In genomic region chr1:66814756-66815155, GRCm38 (mm10) we compare ENCODE assay signal across 8 mouse cellular contexts. TPM values are rescaled to one million over a fixed set of nuclear protein-coding genes. Genes with fewer than 3 reads are reported as not detected.
DNase-seq lines count a peak whose midpoint lies in the region; ATAC-seq and TF ChIP-seq lines count a peak whose summit lies in the region.

No protein-coding gene starts in this region.

- no peak overlapping the region for H3K4me3 ChIP-seq in kidney, postnatal 0 days (replicated peaks; ENCODE audit: low read depth, low read length)
- H3K4me3 ChIP-seq in liver, embryonic 14.5 days (ENCODE audit: insufficient read depth in 1 of 2, low read depth in 2 of 2, low read length in 2 of 2): no peak overlapping the region

- H3K9ac ChIP-seq in kidney, postnatal 0 days (ENCODE audit: low read depth, low read length): no peak overlapping the region
- 0 out of 2 replicates have a peak overlapping the region, but pooled peaks have one; percentile 3 for H3K9ac ChIP-seq in liver, embryonic 14.5 days (replicated peaks)

- H3K27ac ChIP-seq in kidney, postnatal 0 days: peak overlapping the region; percentile 11; the same call in 1 of the 2 replicates
- no peak overlapping the region for H3K27ac ChIP-seq in liver, embryonic 14.5 days

- no peak for ATAC-seq in CD4-positive, CD25-positive, alpha-beta regulatory T cell, adult 4 months
- ATAC-seq in kidney, postnatal 0 days (replicated peaks; ENCODE audit: low FRiP score, low read depth): no peak
- no peak for ATAC-seq in liver, embryonic 14.5 days (ENCODE audit: insufficient read depth)

- WGBS in kidney, postnatal 0 days: 38% methylated on average over 8 of the region's 8 CpGs
- 29% methylated on average over 8 of the region's 8 CpGs for WGBS in liver, embryonic 14.5 days (ENCODE audit: insufficient replicate concordance)

- H3K4me1 ChIP-seq in kidney, postnatal 0 days (replicated peaks; ENCODE audit: insufficient read depth, low read length): peaks cover 11% of the 10 kb centered on the region; the same call in 1 of the 2 replicates
- peaks cover 4 to 7% of the 10 kb centered on the region in 2 experiments for H3K4me1 ChIP-seq in liver, embryonic 14.5 days (replicated peaks; ENCODE audit: control insufficient read depth in 2 of 2, insufficient read depth in 2 of 2, low read length in 1 of 2)

- TF ChIP-seq EP300 in liver, embryonic 14.5 days (IDR thresholded peaks at IDR 0.05; ENCODE audit: low read depth): no peak

- DNase-seq in CD4-positive, CD25-positive, alpha-beta regulatory T cell, adult 2 months (ENCODE audit: low read depth, low spot score): peak; percentile 23
- peak; percentile 30 for DNase-seq in kidney, postnatal 0 days (ENCODE audit: low spot score)
- DNase-seq in kidney, postnatal 25 days: no peak
- DNase-seq in c-Kit-positive CD71-positive TER-119-positive erythroid progenitor cells, embryonic 14.5 days (ENCODE audit: low spot score): peak; percentile 14
- no peak for DNase-seq in liver, embryonic 14.5 days (ENCODE audit: low read depth in 3 of 3, low spot score in 3 of 3)
- DNase-seq in layer of hippocampus, postnatal 14 days (ENCODE audit: low spot score in 2 of 2): no peak
- no peak for DNase-seq in ovary, postnatal 14 days (ENCODE audit: low spot score)

- H3K9me3 ChIP-seq in kidney, postnatal 0 days (replicated peaks; ENCODE audit: low read length): no peaks in the 10 kb centered on the region
- no peaks in the 10 kb centered on the region for H3K9me3 ChIP-seq in liver, embryonic 14.5 days (ENCODE audit: control insufficient read depth, low read length)

- no peaks in the 10 kb centered on the region for H3K36me3 ChIP-seq in kidney, postnatal 0 days (ENCODE audit: insufficient read depth, low read length)
- no peaks in the 10 kb centered on the region for H3K36me3 ChIP-seq in liver, embryonic 14.5 days (replicated peaks; ENCODE audit: control insufficient read depth, insufficient read depth, low read depth)

- H3K4me2 ChIP-seq in kidney, postnatal 0 days (ENCODE audit: low read length): peak overlapping the region; percentile 65
- peak overlapping the region; percentile 41 for H3K4me2 ChIP-seq in liver, embryonic 14.5 days (ENCODE audit: low read depth)

- no peaks in the 10 kb centered on the region for H3K27me3 ChIP-seq in kidney, postnatal 0 days (ENCODE audit: insufficient read depth, low read length)
- no peaks in the 10 kb centered on the region for H3K27me3 ChIP-seq in liver, embryonic 14.5 days (ENCODE audit: control insufficient read depth, insufficient read depth, low read length)

- no peak for TF ChIP-seq CTCF in kidney, postnatal 0 days (IDR thresholded peaks at IDR 0.05; ENCODE audit: low read depth)
- TF ChIP-seq CTCF in liver, embryonic 14.5 days (IDR thresholded peaks at IDR 0.05; ENCODE audit: low read depth): no peak

RNA-seq across cellular contexts. Expression of gene Kansl1l, which starts 2.6 kb away (rescaled TPM):
- polyA plus RNA-seq in CD4-positive, CD25-positive, alpha-beta regulatory T cell, adult 4 months (2017; shearing (Covaris generic)): 10 to 100 TPM in 1 of 2 experiments, 1 to 10 TPM in 1; 9.6 to 13.5 TPM
- 17.3 and 17.9 TPM in 2 replicates for polyA plus RNA-seq in kidney, postnatal 0 days (2015; fragmentation: Nextera tagmentation; extraction: Ambion mirVana)
- 1.1 and 1.9 TPM in 2 replicates for polyA plus RNA-seq in liver, embryonic 14.5 days (2012; rRNA removed)
- 1.9 and 2.5 TPM in 2 replicates for polyA plus RNA-seq in liver, embryonic 14.5 days (2014; fragmentation: Nextera tagmentation; extraction: Ambion mirVana)
- total RNA-seq in layer of hippocampus, postnatal 14 days (2021): 10 to 100 TPM; 14.3 to 15.0 TPM

RNA-seq across cellular contexts. Expression of gene Acadl, which starts 48.3 kb away (rescaled TPM):
- 10 to 100 TPM; 36.1 to 43.2 TPM for polyA plus RNA-seq in CD4-positive, CD25-positive, alpha-beta regulatory T cell, adult 4 months (2017; shearing (Covaris generic))
- 254 and 281 TPM in 2 replicates for polyA plus RNA-seq in kidney, postnatal 0 days (2015; fragmentation: Nextera tagmentation; extraction: Ambion mirVana)
- 15.5 and 34.8 TPM in 2 replicates for polyA plus RNA-seq in liver, embryonic 14.5 days (2012; rRNA removed)
- polyA plus RNA-seq in liver, embryonic 14.5 days (2014; fragmentation: Nextera tagmentation; extraction: Ambion mirVana): 105 TPM in 2 replicates
- total RNA-seq in layer of hippocampus, postnatal 14 days (2021): 10 to 100 TPM; 33.7 to 34.2 TPM

Comparison
In these comparisons a context has a peak if more than half of its experiments do, and no peak if none do; other contexts are left out.
1. DNase-seq: peak in CD4-positive, CD25-positive, alpha-beta regulatory T cell, adult 2 months (single experiment), kidney, postnatal 0 days (single experiment) and c-Kit-positive CD71-positive TER-119-positive erythroid progenitor cells, embryonic 14.5 days (single experiment); none in kidney, postnatal 25 days (0 of 2), liver, embryonic 14.5 days (0 of 3), layer of hippocampus, postnatal 14 days (0 of 2) and ovary, postnatal 14 days (single experiment).